Mouse (Mus musculus) CH12F3 (cell line): Measurements from ENCODE around the gene Dlx1.

Experiments
- in situ Hi-C: fragments of 300-500 bp; cut with MboI; formaldehyde crosslinking; loops from 2 replicates; pipeline ENCODE4 v1.14.3; 2020; ENCODE audit warnings: low sequenced_read_pairs

Gene Dlx1

GRCm38 (mm10) chr2:71528014-71528713, at the start of gene Dlx1:
TSS of gene Dlx1 (plus strand) at chr2:71528113.
- in situ Hi-C loops = no loop called here

GRCm38 (mm10) chr2:71479917-71480316, 48.0 kb upstream of the Dlx1 start:
- in situ Hi-C loops = no loop called here

- in situ Hi-C loops = no loop called here
Measured at GRCm38 (mm10) chr2:71481825-71482224, 46.1 kb upstream of the Dlx1 start.

- in situ Hi-C loops = no loop called here
Measured at GRCm38 (mm10) chr2:71483046-71483716, 44.7 kb upstream of the Dlx1 start.

GRCm38 (mm10) chr2:71483717-71484066, 44.2 kb upstream of the Dlx1 start:
- in situ Hi-C loops = no loop called here

GRCm38 (mm10) chr2:71491295-71491694, 36.6 kb upstream of the Dlx1 start:
- in situ Hi-C loops = no loop called here

GRCm38 (mm10) chr2:71493161-71493683, 34.7 kb upstream of the Dlx1 start:
- in situ Hi-C loops = no loop called here

GRCm38 (mm10) chr2:71494503-71494902, 33.4 kb upstream of the Dlx1 start:
- in situ Hi-C loops = no loop called here

- in situ Hi-C loops = no loop called here
Measured at GRCm38 (mm10) chr2:71494971-71495370, 32.9 kb upstream of the Dlx1 start.

GRCm38 (mm10) chr2:71497175-71497574, 30.7 kb upstream of the Dlx1 start:
- in situ Hi-C loops = no loop called here

- in situ Hi-C loops = no loop called here
Measured at GRCm38 (mm10) chr2:71499276-71500230, 28.4 kb upstream of the Dlx1 start.

- in situ Hi-C loops = no loop called here
Measured at GRCm38 (mm10) chr2:71504852-71505251, 23.1 kb upstream of the Dlx1 start.

- in situ Hi-C loops = no loop called here
Measured at GRCm38 (mm10) chr2:71511209-71511608, 16.7 kb upstream of the Dlx1 start.

- in situ Hi-C loops = no loop called here
Measured at GRCm38 (mm10) chr2:71512326-71512725, 15.6 kb upstream of the Dlx1 start.

GRCm38 (mm10) chr2:71516995-71517394, 10.9 kb upstream of the Dlx1 start:
- in situ Hi-C loops = no loop called here

GRCm38 (mm10) chr2:71517466-71518099, 10.3 kb upstream of the Dlx1 start:
- in situ Hi-C loops = no loop called here

GRCm38 (mm10) chr2:71522871-71523270, 5.0 kb upstream of the Dlx1 start:
- in situ Hi-C loops = no loop called here

GRCm38 (mm10) chr2:71523431-71523830, 4.5 kb upstream of the Dlx1 start:
- in situ Hi-C loops = no loop called here

- in situ Hi-C loops = no loop called here
Measured at GRCm38 (mm10) chr2:71524763-71525162, 3.1 kb upstream of the Dlx1 start.

GRCm38 (mm10) chr2:71526595-71527322, 1.2 kb upstream of the Dlx1 start:
- in situ Hi-C loops = no loop called here
